Mouse (Mus musculus): Measurements from ENCODE around the gene Vmn2r118.

- no peak for TF ChIP-seq CTCF (IDR thresholded peaks at IDR 0.05; ENCODE audit: low read depth)
- no peak for TF ChIP-seq EP300 (optimal IDR thresholded peaks at IDR 0.05)
Measured at GRCm38 (mm10) chr17:55548476-55548875, 76.5 kb downstream of the Vmn2r118 start.
